Mouse (Mus musculus): ENCODE measurements around the gene Nudt4. TPM values are rescaled to one million over a fixed set of nuclear protein-coding genes. Genes with fewer than 3 reads are reported as not detected.
"Not testable (repeated sequence)": the region's sequence is repeated elsewhere in the genome, so short reads cannot be mapped to it uniquely, and the experiment has no call there.

Gene Nudt4
- polyA plus RNA-seq, 1 experiment from 2014 or later = 143 TPM

DNA sequence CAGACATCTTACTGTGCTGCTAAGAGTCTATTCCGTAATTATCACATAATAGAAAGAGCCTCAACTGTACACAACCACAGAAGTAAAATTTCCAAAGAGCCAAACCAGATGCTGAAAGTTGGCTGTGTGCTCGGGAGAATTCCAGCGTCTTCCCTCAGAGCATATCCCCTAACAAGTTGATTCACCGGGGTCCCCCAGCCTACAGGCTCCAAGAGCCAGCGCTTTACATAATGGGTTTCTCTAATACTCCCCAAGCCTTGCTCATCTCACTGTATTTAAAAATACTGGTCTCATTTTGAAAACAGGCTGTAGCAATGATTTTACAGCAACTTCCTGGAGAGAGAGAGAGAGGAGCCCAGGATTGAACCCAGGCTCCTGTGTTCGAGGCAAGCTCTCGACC, 2.3 kb downstream of the Nudt4 start:
- WGBS = 39% methylated on average over 7 of the region's 7 CpGs
- Histone ChIP-seq H3K4me1 (ENCODE audit: control insufficient read depth, insufficient read depth, low read length) (peaks cover 21% of the 10 kb centered on the region), H3K9me3 (ENCODE audit: control insufficient read depth, low read length) (no peaks in the 10 kb centered on the region), H3K4me3 (ENCODE audit: low read length) (peak overlapping the region; percentile 92), H3K4me2 (replicated peaks; ENCODE audit: low read depth, low read length) (peak overlapping the region; percentile 70), H3K27ac (ENCODE audit: low read depth, low read length) (no peak overlapping the region), H3K36me3 (ENCODE audit: control insufficient read depth, insufficient read depth, low read length) (peaks cover 6% of the 10 kb centered on the region; the same call in 1 of the 2 replicates), H3K27me3 (ENCODE audit: control insufficient read depth, insufficient read depth, low read length) (no peaks in the 10 kb centered on the region), H3K9ac (ENCODE audit: low read depth, low read length) (peak overlapping the region; percentile 96)
- no peak for ATAC-seq (ENCODE audit: low FRiP score, low TSS enrichment)

DNA sequence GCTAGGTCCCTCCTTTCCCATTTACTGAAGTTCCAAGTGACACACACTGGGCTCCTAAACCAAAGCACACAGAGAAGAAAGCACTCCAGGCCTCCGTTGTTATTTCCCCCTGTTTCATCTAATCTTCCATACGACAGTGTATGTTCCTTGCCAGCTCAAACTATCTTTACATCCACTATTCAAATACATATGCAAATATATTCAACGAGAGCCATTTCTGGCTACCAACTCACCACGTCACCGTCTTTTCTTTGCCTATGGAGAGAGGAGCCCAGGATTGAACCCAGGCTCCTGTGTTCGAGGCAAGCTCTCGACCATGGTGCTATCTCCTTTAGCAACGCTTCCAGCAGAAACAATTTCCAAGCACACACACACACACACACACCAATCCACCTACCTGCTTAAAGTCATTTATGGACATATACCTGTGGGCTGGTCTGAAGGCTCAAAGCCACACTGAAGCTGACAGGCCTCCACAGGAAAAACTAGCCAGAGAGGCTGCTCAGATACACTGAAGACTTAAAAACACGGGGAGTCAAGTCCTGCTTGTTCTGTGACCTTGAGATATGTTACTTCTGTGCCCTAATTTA, 3.5 kb downstream of the Nudt4 start:
- 88% methylated on average over 9 of the region's 9 CpGs for WGBS
- Histone ChIP-seq H3K4me3 (ENCODE audit: low read length) (peak overlapping the region; percentile 9; the same call in 1 of the 2 replicates), H3K36me3 (ENCODE audit: control insufficient read depth, insufficient read depth, low read length) (peaks cover 6% of the 10 kb centered on the region; the same call in 1 of the 2 replicates), H3K9me3 (ENCODE audit: control insufficient read depth, low read length) (no peaks in the 10 kb centered on the region), H3K4me2 (replicated peaks; ENCODE audit: low read depth, low read length) (no peak overlapping the region; the same call in 1 of the 2 replicates), H3K27ac (ENCODE audit: low read depth, low read length) (no peak overlapping the region), H3K9ac (ENCODE audit: low read depth, low read length) (no peak overlapping the region), H3K4me1 (ENCODE audit: control insufficient read depth, insufficient read depth, low read length) (peaks cover 22% of the 10 kb centered on the region), H3K27me3 (ENCODE audit: control insufficient read depth, insufficient read depth, low read length) (no peaks in the 10 kb centered on the region)
- ATAC-seq (ENCODE audit: low FRiP score, low TSS enrichment) = no peak

DNA sequence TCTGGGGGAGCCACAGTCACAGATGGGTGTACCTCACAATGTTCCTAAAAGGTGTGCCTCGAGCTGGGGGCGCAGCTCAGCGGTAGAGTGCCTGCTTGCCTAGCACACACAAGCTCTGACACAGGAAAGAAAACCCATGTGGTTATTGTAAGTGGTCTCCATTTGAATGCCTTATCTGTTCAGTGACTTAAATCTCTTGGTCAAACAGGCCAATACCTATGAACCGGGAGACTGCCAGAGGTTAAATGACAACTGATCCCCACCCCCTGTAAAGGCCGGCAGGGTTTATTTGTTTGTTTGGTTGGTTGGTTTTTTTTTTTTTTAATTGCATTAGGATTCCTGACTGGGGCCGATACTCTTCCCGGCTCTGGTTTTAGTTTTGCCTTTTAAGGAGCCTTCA, 4.5 kb downstream of the Nudt4 start:
- no peak overlapping the region for H3K27ac ChIP-seq (ENCODE audit: low read depth, low read length)
- H3K9ac ChIP-seq (ENCODE audit: low read depth, low read length) = no peak overlapping the region
- no peaks in the 10 kb centered on the region for H3K27me3 ChIP-seq (ENCODE audit: control insufficient read depth, insufficient read depth, low read length)
- ATAC-seq (ENCODE audit: low FRiP score, low TSS enrichment) = no peak
- H3K4me3 ChIP-seq (ENCODE audit: low read length) = no peak overlapping the region
- no peaks in the 10 kb centered on the region for H3K9me3 ChIP-seq (ENCODE audit: control insufficient read depth, low read length)
- 70% methylated on average over 7 of the region's 7 CpGs for WGBS
- peaks cover 6% of the 10 kb centered on the region; the same call in 1 of the 2 replicates for H3K36me3 ChIP-seq (ENCODE audit: control insufficient read depth, insufficient read depth, low read length)
- no peak overlapping the region for H3K4me2 ChIP-seq (replicated peaks; ENCODE audit: low read depth, low read length)
- H3K4me1 ChIP-seq (ENCODE audit: control insufficient read depth, insufficient read depth, low read length) = peaks cover 17% of the 10 kb centered on the region

DNA sequence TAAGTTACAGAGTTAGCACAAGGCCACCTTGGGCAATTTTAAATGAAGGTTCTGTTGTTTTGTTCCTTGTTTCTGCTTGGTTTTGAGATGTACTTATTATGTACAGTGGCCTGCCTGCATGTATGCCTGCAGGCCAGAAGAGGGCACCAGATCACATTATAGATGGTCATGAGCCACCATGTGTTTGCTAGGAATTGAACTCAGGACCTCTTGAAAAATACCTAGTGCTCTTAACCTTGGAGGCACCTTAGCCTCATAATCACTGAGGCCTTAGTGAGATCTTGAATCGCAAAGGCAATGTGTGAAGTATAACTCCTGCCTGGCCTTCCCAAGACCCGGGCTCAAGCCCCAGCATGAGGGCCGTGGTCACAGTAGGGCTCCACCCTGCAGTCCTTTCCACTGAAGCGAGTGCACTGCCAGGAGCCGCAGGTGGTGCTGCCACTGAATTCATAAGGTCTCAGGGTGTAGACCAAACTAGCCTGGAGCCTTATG, 6.6 kb downstream of the Nudt4 start:
- Histone ChIP-seq H3K4me2 (replicated peaks; ENCODE audit: low read depth, low read length) (no peak overlapping the region), H3K27me3 (ENCODE audit: control insufficient read depth, insufficient read depth, low read length) (no peaks in the 10 kb centered on the region), H3K36me3 (ENCODE audit: control insufficient read depth, insufficient read depth, low read length) (peaks cover 6% of the 10 kb centered on the region; the same call in 1 of the 2 replicates), H3K27ac (ENCODE audit: low read depth, low read length) (no peak overlapping the region), H3K4me1 (ENCODE audit: control insufficient read depth, insufficient read depth, low read length) (peaks cover 16% of the 10 kb centered on the region), H3K9me3 (ENCODE audit: control insufficient read depth, low read length) (no peaks in the 10 kb centered on the region), H3K4me3 (ENCODE audit: low read length) (no peak overlapping the region), H3K9ac (ENCODE audit: low read depth, low read length) (no peak overlapping the region)
- WGBS = 96% methylated on average over 5 of the region's 5 CpGs
- no peak for ATAC-seq (ENCODE audit: low FRiP score, low TSS enrichment)

DNA sequence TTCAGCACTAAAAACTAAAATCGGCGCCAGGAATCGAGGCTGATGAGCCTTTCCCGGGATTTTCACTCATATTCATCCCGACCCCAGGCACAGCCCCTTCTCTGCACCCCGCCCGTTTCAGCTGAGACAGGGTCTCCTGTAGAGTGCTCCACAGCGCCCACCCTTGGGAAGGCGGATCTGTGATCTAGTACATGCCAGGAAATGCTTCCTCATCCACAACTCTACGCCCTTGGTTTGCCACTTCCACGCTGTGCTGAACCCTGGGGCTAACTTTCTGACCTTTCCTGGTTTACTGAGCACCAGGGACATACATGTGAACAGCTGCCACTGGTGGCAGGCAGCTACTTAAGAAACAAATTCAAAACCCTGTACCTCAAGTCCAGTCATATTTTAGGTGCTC, 8.1 kb downstream of the Nudt4 start:
- 77% methylated on average over 11 of the region's 11 CpGs for WGBS
- H3K4me3 ChIP-seq (ENCODE audit: low read length) = no peak overlapping the region
- no peak for ATAC-seq (ENCODE audit: low FRiP score, low TSS enrichment)
- no peak overlapping the region for H3K27ac ChIP-seq (ENCODE audit: low read depth, low read length)
- no peaks in the 10 kb centered on the region for H3K9me3 ChIP-seq (ENCODE audit: control insufficient read depth, low read length)
- peaks cover 15% of the 10 kb centered on the region; the same call in 1 of the 2 replicates for H3K36me3 ChIP-seq (ENCODE audit: control insufficient read depth, insufficient read depth, low read length)
- peaks cover 6% of the 10 kb centered on the region; the same call in 1 of the 2 replicates for H3K4me1 ChIP-seq (ENCODE audit: control insufficient read depth, insufficient read depth, low read length)
- H3K27me3 ChIP-seq (ENCODE audit: control insufficient read depth, insufficient read depth, low read length) = no peaks in the 10 kb centered on the region
- no peak overlapping the region for H3K9ac ChIP-seq (ENCODE audit: low read depth, low read length)
- H3K4me2 ChIP-seq (replicated peaks; ENCODE audit: low read depth, low read length) = no peak overlapping the region

DNA sequence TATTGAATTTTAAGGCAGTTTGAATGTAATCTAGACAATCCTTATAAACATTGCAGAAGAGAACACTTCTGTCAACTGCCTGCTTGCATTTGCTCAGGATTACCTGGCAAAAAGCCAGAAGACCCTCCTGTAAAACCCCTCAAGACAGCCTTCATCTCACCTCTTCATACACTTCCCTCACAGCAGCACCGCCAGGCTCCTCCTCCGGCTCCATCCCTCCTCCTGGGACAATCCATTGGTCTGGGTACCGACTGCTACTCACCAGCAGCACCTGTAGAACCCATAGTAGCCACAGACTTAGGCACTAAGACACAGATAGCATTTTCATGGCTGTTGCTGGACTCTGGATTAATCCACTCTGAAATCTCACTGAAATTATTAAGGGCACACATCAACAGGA, 11.6 kb downstream of the Nudt4 start:
- no peak for ATAC-seq (ENCODE audit: low FRiP score, low TSS enrichment)
- 54% methylated on average over 3 of the region's 3 CpGs for WGBS

DNA sequence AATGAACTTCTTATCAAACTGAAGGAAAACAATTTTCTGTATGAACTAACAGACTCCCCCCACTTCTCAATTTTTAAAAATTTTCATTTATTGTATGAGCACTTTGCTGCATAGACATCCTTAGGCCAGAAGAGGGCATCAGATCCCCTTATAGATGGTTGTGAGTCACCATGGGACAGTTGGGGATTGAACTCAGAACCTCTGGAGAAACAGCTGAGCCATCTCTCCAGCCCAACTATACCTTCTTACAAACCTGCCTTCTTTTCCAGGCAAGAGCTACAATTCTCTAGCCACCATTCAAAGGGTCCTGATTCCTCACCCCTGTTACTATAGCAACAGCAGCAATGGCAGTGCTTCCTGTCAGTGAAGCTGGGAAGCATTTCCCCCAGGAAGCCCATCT, 12.2 kb downstream of the Nudt4 start:
- no peak overlapping the region for H3K4me3 ChIP-seq (ENCODE audit: low read length)
- no peak for ATAC-seq (ENCODE audit: low FRiP score, low TSS enrichment)
- H3K9me3 ChIP-seq (ENCODE audit: control insufficient read depth, low read length) = no peaks in the 10 kb centered on the region
- no peak overlapping the region for H3K27ac ChIP-seq (ENCODE audit: low read depth, low read length)
- H3K36me3 ChIP-seq (ENCODE audit: control insufficient read depth, insufficient read depth, low read length) = peaks cover 47% of the 10 kb centered on the region
- H3K27me3 ChIP-seq (ENCODE audit: control insufficient read depth, insufficient read depth, low read length) = no peaks in the 10 kb centered on the region
- peaks cover 6% of the 10 kb centered on the region; the same call in 1 of the 2 replicates for H3K4me1 ChIP-seq (ENCODE audit: control insufficient read depth, insufficient read depth, low read length)
- H3K4me2 ChIP-seq (replicated peaks; ENCODE audit: low read depth, low read length) = no peak overlapping the region
- no peak overlapping the region for H3K9ac ChIP-seq (ENCODE audit: low read depth, low read length)

More for the DNA sequence above, 11.6 kb downstream of the Nudt4 start:
- Histone ChIP-seq H3K27ac (ENCODE audit: low read depth, low read length) (no peak overlapping the region), H3K4me1 (ENCODE audit: control insufficient read depth, insufficient read depth, low read length) (peaks cover 6% of the 10 kb centered on the region; the same call in 1 of the 2 replicates), H3K9me3 (ENCODE audit: control insufficient read depth, low read length) (no peaks in the 10 kb centered on the region), H3K4me2 (replicated peaks; ENCODE audit: low read depth, low read length) (no peak overlapping the region), H3K36me3 (ENCODE audit: control insufficient read depth, insufficient read depth, low read length) (peaks cover 42% of the 10 kb centered on the region), H3K4me3 (ENCODE audit: low read length) (no peak overlapping the region), H3K27me3 (ENCODE audit: control insufficient read depth, insufficient read depth, low read length) (no peaks in the 10 kb centered on the region), H3K9ac (ENCODE audit: low read depth, low read length) (no peak overlapping the region)

DNA sequence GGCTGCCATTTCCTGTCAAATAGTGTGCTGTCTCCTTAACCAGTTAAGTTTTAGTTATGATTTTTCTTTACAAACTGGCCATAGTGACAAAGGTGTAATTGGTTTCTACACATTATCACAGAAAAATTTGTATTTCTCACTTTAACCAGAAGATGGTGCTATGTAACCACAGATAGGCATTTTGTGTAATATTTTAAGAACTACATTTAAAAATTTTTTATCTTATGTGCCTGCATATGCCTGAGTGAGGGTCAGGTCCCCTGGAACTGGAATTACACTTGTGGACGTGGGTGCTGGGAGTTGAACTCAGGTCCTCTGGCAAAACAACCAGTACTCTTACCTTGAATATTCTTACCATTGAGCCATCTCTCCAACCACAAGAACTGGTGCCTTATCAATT, 13.4 kb downstream of the Nudt4 start:
- H3K4me3 ChIP-seq (ENCODE audit: low read length) = no peak overlapping the region
- H3K9ac ChIP-seq (ENCODE audit: low read depth, low read length) = no peak overlapping the region
- H3K36me3 ChIP-seq (ENCODE audit: control insufficient read depth, insufficient read depth, low read length) = peaks cover 58% of the 10 kb centered on the region
- WGBS = 61% methylated on average over 1 of the region's 1 CpGs
- H3K9me3 ChIP-seq (ENCODE audit: control insufficient read depth, low read length) = no peaks in the 10 kb centered on the region
- H3K27me3 ChIP-seq (ENCODE audit: control insufficient read depth, insufficient read depth, low read length) = no peaks in the 10 kb centered on the region
- H3K27ac ChIP-seq (ENCODE audit: low read depth, low read length) = no peak overlapping the region
- no peak for ATAC-seq (ENCODE audit: low FRiP score, low TSS enrichment)
- no peaks in the 10 kb centered on the region for H3K4me1 ChIP-seq (ENCODE audit: control insufficient read depth, insufficient read depth, low read length)
- no peak overlapping the region for H3K4me2 ChIP-seq (replicated peaks; ENCODE audit: low read depth, low read length)

DNA sequence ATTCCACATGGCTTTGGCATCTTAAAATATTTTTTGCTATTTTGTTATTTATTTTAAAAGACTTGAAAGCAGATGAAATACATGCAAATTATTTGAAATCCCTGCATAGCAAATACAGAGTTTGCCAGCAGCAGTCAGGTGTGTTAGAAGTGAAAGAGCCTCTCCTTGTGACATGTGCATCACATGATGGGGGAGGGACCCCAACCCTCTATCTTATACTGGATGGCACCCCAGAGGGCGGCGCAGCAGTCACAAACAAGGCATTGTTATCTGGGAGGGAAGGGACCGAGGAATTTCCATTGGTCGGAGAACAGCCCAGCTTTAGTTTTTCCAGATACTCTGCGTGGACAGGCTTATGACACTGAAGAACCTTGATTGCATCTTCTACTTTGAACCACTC, 14.9 kb downstream of the Nudt4 start:
- not testable (repeated sequence) for H3K27ac ChIP-seq (ENCODE audit: low read depth, low read length); ATAC-seq (ENCODE audit: low FRiP score, low TSS enrichment); H3K9me3 ChIP-seq (ENCODE audit: control insufficient read depth, low read length); H3K4me3 ChIP-seq (ENCODE audit: low read length); H3K4me2 ChIP-seq (replicated peaks; ENCODE audit: low read depth, low read length); H3K4me1 ChIP-seq (ENCODE audit: control insufficient read depth, insufficient read depth, low read length); H3K9ac ChIP-seq (ENCODE audit: low read depth, low read length); H3K27me3 ChIP-seq (ENCODE audit: control insufficient read depth, insufficient read depth, low read length)
- peaks cover 72% of the 10 kb centered on the region for H3K36me3 ChIP-seq (ENCODE audit: control insufficient read depth, insufficient read depth, low read length)
- 84% methylated on average over 5 of the region's 5 CpGs for WGBS
